Mouse (Mus musculus): ENCODE data around the gene Gm43638. TPM values are rescaled to one million over a fixed set of nuclear protein-coding genes. Genes with fewer than 3 reads are reported as not detected.
"Not testable (repeated sequence)": the region's sequence is repeated elsewhere in the genome, so short reads cannot be mapped to it uniquely, and the experiment has no call there.

Gene Gm43638
- polyA plus RNA-seq, 1 experiment from 2014 or later: not detected

GRCm38 (mm10) chr5:87490771-87491170 is 4.2 kb upstream of the Gm43638 start, which contains the start of gene Ugt2a1:
TSS of gene Ugt2a1 (minus strand) at chr5:87490871.
- H3K9me3 ChIP-seq (ENCODE audit: control insufficient read depth, low read depth, low read length): no peaks in the 10 kb centered on the region
- H3K27ac ChIP-seq (ENCODE audit: low read length): no peak within 1 kb of the TSS
- no peaks in the 10 kb centered on the region for H3K4me1 ChIP-seq (ENCODE audit: control insufficient read depth, insufficient read depth, low read length)
- no peak within 1 kb of the TSS for H3K9ac ChIP-seq (replicated peaks; ENCODE audit: low read depth, low read length)
- no peaks in the 10 kb centered on the region for H3K36me3 ChIP-seq (ENCODE audit: control insufficient read depth, insufficient read depth, low read length)
- WGBS: 89% methylated on average over 1 of the region's 1 CpGs
- no peak for ATAC-seq (ENCODE audit: insufficient number of reproducible peaks, insufficient read depth, low FRiP score, low read depth)
- no peak within 1 kb of the TSS for H3K4me3 ChIP-seq (ENCODE audit: low read depth, low read length)
- H3K27me3 ChIP-seq (ENCODE audit: control insufficient read depth, insufficient read depth, low read length): no peaks in the 10 kb centered on the region
- no peak within 1 kb of the TSS for H3K4me2 ChIP-seq (replicated peaks; ENCODE audit: low read depth, low read length)

DNA sequence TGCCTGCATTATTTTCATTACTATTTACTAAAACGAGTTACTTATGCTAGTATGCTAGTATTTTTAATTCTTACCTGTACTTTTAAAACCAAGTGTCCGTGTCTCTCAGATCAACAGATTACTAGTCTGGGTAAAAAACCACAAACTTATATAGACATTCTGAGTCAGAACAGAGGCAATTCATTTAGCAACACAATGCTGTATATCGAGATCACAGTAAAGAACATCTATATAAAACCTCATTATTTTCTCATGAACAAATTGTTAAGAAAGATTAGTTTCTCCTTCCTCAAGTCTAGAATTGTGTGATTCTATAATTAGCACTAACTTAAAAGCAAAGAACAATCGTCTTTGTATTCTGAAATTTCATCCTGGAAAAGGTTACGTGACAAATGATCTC is 4.4 kb downstream of the Gm43638 start, which contains the start of gene Ugt2a2:
Gene Ugt2a2 (minus strand): TSS at position 101 of the 400 bp plus-strand sequence.
- Histone ChIP-seq H3K9me3 (ENCODE audit: control insufficient read depth, low read depth, low read length) (no peaks in the 10 kb centered on the region), H3K4me2 (replicated peaks; ENCODE audit: low read depth, low read length) (no peak within 1 kb of the TSS), H3K9ac (replicated peaks; ENCODE audit: low read depth, low read length) (no peak within 1 kb of the TSS), H3K4me1 (ENCODE audit: control insufficient read depth, insufficient read depth, low read length) (no peaks in the 10 kb centered on the region), H3K27ac (ENCODE audit: low read length) (no peak within 1 kb of the TSS), H3K27me3 (ENCODE audit: control insufficient read depth, insufficient read depth, low read length) (no peaks in the 10 kb centered on the region), H3K36me3 (ENCODE audit: control insufficient read depth, insufficient read depth, low read length) (no peaks in the 10 kb centered on the region), H3K4me3 (ENCODE audit: low read depth, low read length) (no peak within 1 kb of the TSS)
- ATAC-seq (ENCODE audit: insufficient number of reproducible peaks, insufficient read depth, low FRiP score, low read depth): no peak
- WGBS: 82% methylated on average over 5 of the region's 5 CpGs

- no peaks in the 10 kb centered on the region for H3K27me3 ChIP-seq (ENCODE audit: control insufficient read depth, insufficient read depth, low read length)
- no peak overlapping the region for H3K9ac ChIP-seq (replicated peaks; ENCODE audit: low read depth, low read length)
- H3K36me3 ChIP-seq (ENCODE audit: control insufficient read depth, insufficient read depth, low read length): no peaks in the 10 kb centered on the region
- 52% methylated on average over 1 of the region's 1 CpGs for WGBS
- no peak overlapping the region for H3K27ac ChIP-seq (ENCODE audit: low read length)
- H3K4me1 ChIP-seq (ENCODE audit: control insufficient read depth, insufficient read depth, low read length): no peaks in the 10 kb centered on the region
- H3K4me2 ChIP-seq (replicated peaks; ENCODE audit: low read depth, low read length): no peak overlapping the region
- no peak for ATAC-seq (ENCODE audit: insufficient number of reproducible peaks, insufficient read depth, low FRiP score, low read depth)
- H3K4me3 ChIP-seq (ENCODE audit: low read depth, low read length): no peak overlapping the region
- no peaks in the 10 kb centered on the region for H3K9me3 ChIP-seq (ENCODE audit: control insufficient read depth, low read depth, low read length)
Measured at GRCm38 (mm10) chr5:87458810-87459209, 27.8 kb downstream of the Gm43638 start.

GRCm38 (mm10) chr5:87457701-87458100 is 28.9 kb downstream of the Gm43638 start:
- Histone ChIP-seq H3K4me1 (ENCODE audit: control insufficient read depth, insufficient read depth, low read length) (no peaks in the 10 kb centered on the region), H3K4me3 (ENCODE audit: low read depth, low read length) (no peak overlapping the region), H3K4me2 (replicated peaks; ENCODE audit: low read depth, low read length) (no peak overlapping the region), H3K9ac (replicated peaks; ENCODE audit: low read depth, low read length) (no peak overlapping the region), H3K27me3 (ENCODE audit: control insufficient read depth, insufficient read depth, low read length) (no peaks in the 10 kb centered on the region), H3K36me3 (ENCODE audit: control insufficient read depth, insufficient read depth, low read length) (no peaks in the 10 kb centered on the region), H3K9me3 (ENCODE audit: control insufficient read depth, low read depth, low read length) (no peaks in the 10 kb centered on the region), H3K27ac (ENCODE audit: low read length) (no peak overlapping the region)
- no peak for ATAC-seq (ENCODE audit: insufficient number of reproducible peaks, insufficient read depth, low FRiP score, low read depth)

DNA sequence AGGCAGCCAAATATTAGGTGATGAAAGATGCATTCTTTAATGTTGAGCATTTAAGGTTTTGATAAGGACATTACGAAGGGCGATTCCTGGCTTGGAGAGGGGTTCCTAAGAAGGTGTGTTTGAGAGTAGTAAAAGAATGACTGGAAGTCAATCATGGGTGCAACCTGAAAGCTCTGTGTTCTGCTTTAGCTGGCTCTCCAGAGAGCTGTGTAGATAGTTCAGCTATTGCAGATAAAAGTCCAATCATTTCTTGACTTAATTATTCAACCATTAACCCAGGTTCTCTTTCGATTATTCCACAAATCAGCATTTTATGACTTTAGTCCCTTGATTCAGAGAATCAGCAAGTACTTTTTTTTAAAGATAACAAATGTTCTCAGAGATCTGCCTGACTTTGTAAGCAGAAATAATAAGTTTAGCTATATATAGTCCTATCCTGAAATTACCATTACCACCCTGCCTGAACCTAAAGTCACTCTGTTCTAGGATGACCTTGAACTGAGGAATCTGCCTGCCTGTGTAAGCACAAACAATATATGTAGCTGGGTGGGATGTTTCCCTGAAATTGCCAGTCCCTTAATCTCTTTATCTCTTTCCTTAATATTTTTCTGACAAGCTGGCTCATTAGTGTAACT is 30.3 kb downstream of the Gm43638 start:
- Histone ChIP-seq H3K4me2 (replicated peaks; ENCODE audit: low read depth, low read length) (no peak overlapping the region), H3K36me3 (ENCODE audit: control insufficient read depth, insufficient read depth, low read length) (no peaks in the 10 kb centered on the region), H3K9ac (replicated peaks; ENCODE audit: low read depth, low read length) (no peak overlapping the region), H3K4me1 (ENCODE audit: control insufficient read depth, insufficient read depth, low read length) (no peaks in the 10 kb centered on the region), H3K4me3 (ENCODE audit: low read depth, low read length) (no peak overlapping the region), H3K27ac (ENCODE audit: low read length) (no peak overlapping the region), H3K9me3 (ENCODE audit: control insufficient read depth, low read depth, low read length) (no peaks in the 10 kb centered on the region), H3K27me3 (ENCODE audit: control insufficient read depth, insufficient read depth, low read length) (no peaks in the 10 kb centered on the region)
- ATAC-seq (ENCODE audit: insufficient number of reproducible peaks, insufficient read depth, low FRiP score, low read depth): no peak
- 88% methylated on average over 3 of the region's 3 CpGs for WGBS

DNA sequence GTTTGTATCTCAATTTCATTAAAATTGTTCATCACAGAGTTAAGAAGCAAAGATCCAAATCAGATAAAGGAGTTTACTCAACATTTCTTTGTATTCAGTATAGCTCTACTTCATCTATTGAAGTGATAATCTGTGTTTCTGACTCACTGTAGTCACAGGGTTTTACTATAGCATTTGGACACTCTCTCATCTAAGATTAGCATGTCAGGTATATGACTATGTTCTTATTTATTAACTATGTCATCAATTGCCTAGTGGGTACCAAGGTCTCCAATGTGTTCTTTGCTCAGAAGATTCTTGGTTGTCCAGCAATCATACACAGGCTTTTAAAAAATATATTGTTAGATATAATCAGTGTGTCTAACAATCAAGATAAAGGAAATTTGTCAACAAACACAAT is 31.1 kb downstream of the Gm43638 start:
- Histone ChIP-seq H3K4me2 (replicated peaks; ENCODE audit: low read depth, low read length) (no peak overlapping the region), H3K9ac (replicated peaks; ENCODE audit: low read depth, low read length) (no peak overlapping the region), H3K4me1 (ENCODE audit: control insufficient read depth, insufficient read depth, low read length) (no peaks in the 10 kb centered on the region), H3K27ac (ENCODE audit: low read length) (no peak overlapping the region), H3K36me3 (ENCODE audit: control insufficient read depth, insufficient read depth, low read length) (no peaks in the 10 kb centered on the region), H3K9me3 (ENCODE audit: control insufficient read depth, low read depth, low read length) (no peaks in the 10 kb centered on the region), H3K27me3 (ENCODE audit: control insufficient read depth, insufficient read depth, low read length) (no peaks in the 10 kb centered on the region), H3K4me3 (ENCODE audit: low read depth, low read length) (no peak overlapping the region)
- no peak for ATAC-seq (ENCODE audit: insufficient number of reproducible peaks, insufficient read depth, low FRiP score, low read depth)

DNA sequence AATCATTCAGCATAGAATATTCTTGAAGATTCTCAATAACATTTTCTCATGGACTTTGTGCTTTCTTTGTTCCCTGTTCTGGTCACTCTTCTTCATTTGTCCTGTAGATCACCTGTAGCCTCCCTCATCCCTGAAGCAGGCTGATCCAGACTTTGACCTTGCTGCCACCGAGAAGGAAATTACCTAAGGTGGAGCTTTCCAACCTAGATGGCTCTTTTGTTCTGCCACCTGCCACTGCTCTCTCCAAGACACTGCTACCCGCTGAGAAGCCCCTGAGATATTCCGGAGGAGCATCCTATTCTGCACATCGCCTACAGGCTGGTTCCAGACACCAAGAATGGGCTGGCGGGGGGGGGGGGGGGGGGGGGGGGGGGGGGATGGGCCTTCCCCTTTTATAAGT is 34.1 kb downstream of the Gm43638 start:
- H3K4me2 ChIP-seq (replicated peaks; ENCODE audit: low read depth, low read length); H3K36me3 ChIP-seq (ENCODE audit: control insufficient read depth, insufficient read depth, low read length); H3K4me3 ChIP-seq (ENCODE audit: low read depth, low read length); H3K4me1 ChIP-seq (ENCODE audit: control insufficient read depth, insufficient read depth, low read length); H3K9me3 ChIP-seq (ENCODE audit: control insufficient read depth, low read depth, low read length); H3K9ac ChIP-seq (replicated peaks; ENCODE audit: low read depth, low read length); ATAC-seq (ENCODE audit: insufficient number of reproducible peaks, insufficient read depth, low FRiP score, low read depth); H3K27ac ChIP-seq (ENCODE audit: low read length); H3K27me3 ChIP-seq (ENCODE audit: control insufficient read depth, insufficient read depth, low read length): not testable (repeated sequence)
- WGBS: 80% methylated on average over 4 of the region's 5 CpGs

- Histone ChIP-seq H3K27ac (ENCODE audit: low read length) (no peak overlapping the region), H3K27me3 (ENCODE audit: control insufficient read depth, insufficient read depth, low read length) (no peaks in the 10 kb centered on the region), H3K4me3 (ENCODE audit: low read depth, low read length) (no peak overlapping the region), H3K9ac (replicated peaks; ENCODE audit: low read depth, low read length) (no peak overlapping the region), H3K4me1 (ENCODE audit: control insufficient read depth, insufficient read depth, low read length) (no peaks in the 10 kb centered on the region), H3K9me3 (ENCODE audit: control insufficient read depth, low read depth, low read length) (no peaks in the 10 kb centered on the region), H3K36me3 (ENCODE audit: control insufficient read depth, insufficient read depth, low read length) (no peaks in the 10 kb centered on the region), H3K4me2 (replicated peaks; ENCODE audit: low read depth, low read length) (no peak overlapping the region)
- WGBS: 41% methylated on average over 3 of the region's 3 CpGs
- 0 out of 2 replicates have a peak, but pooled peaks have one; percentile 37 for ATAC-seq (ENCODE audit: insufficient number of reproducible peaks, insufficient read depth, low FRiP score, low read depth)
Measured at GRCm38 (mm10) chr5:87436264-87436663, 50.3 kb downstream of the Gm43638 start.

DNA sequence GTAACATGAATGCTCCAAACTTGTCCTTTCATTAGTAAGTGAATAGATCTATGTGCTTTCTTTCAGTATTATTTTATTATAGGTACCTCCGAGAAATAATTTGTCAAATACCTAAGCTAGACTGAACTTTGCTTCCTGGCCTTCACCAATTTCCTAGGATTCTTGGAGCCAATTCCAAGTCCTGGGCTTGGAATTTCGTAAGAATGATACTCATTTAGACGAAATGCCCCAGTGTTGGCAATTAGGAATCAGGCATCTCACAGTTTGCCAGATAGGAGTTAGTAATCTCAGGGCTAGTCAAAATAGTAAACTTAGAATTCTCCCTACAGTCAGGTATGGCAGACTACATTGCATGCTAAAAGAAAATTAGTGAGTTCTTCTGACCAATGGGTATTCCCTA is 60.9 kb downstream of the Gm43638 start:
- no peaks in the 10 kb centered on the region for H3K27me3 ChIP-seq (ENCODE audit: control insufficient read depth, insufficient read depth, low read length)
- no peak overlapping the region for H3K9ac ChIP-seq (replicated peaks; ENCODE audit: low read depth, low read length)
- H3K36me3 ChIP-seq (ENCODE audit: control insufficient read depth, insufficient read depth, low read length): no peaks in the 10 kb centered on the region
- H3K4me3 ChIP-seq (ENCODE audit: low read depth, low read length): no peak overlapping the region
- H3K27ac ChIP-seq (ENCODE audit: low read length): no peak overlapping the region
- H3K4me2 ChIP-seq (replicated peaks; ENCODE audit: low read depth, low read length): no peak overlapping the region
- ATAC-seq (ENCODE audit: insufficient number of reproducible peaks, insufficient read depth, low FRiP score, low read depth): no peak
- H3K9me3 ChIP-seq (ENCODE audit: control insufficient read depth, low read depth, low read length): no peaks in the 10 kb centered on the region
- WGBS: 76% methylated on average over 3 of the region's 3 CpGs
- no peaks in the 10 kb centered on the region for H3K4me1 ChIP-seq (ENCODE audit: control insufficient read depth, insufficient read depth, low read length)
